Mouse (Mus musculus): ENCODE data around the gene Mipep. TPM values are rescaled to one million over a fixed set of nuclear protein-coding genes. Genes with fewer than 3 reads are reported as not detected.

Mipep gene
- 6.9 and 8.0 TPM in 2 replicates for polyA plus RNA-seq (2012; ENCODE audit: insufficient read depth, insufficient read length, missing spikeins)

DNA sequence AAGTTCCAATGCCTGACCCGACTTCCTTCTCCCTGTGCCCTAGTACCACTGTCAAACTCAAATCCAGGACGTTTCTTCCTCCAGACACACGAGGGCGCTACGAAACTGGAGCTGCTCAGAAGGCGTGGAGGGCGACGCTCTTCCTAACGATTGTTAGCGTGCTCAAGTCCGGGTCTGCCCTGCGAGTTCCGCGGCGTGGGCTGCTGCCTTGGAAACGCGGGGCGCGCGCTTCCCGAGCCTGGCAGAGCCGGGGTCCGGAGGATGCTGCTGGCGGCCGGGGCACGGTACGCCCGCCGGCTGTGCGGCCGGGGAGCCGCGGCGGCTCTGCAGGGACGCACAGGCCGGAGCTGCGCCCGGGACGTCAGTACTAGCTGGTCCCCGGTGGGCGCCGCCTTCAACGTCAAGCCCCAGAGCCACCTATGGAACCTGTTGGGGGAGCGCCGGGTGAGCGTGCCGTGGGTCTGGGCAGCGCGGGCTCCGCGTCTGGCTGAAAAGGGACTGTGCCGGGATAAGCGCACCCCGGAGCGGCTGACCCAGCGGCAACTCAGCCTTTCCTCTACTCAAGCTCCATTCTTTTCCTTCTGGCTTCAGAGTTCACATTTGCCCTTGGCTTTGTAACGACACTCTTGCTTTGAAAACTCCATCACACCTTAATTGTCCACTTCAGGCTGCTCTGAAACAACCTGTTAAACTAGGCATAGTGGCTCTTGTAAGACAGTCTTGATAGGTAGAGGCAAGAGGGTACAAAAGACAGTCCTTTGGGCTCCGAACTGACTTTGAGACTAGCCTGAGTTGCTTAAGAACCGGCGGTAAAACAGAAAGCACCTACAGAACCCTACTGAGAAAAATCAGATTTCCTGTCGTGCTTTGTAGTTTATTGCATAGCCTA is at the start of gene Mipep:
TSS of gene Mipep (plus strand) at position 147 of the 889 bp plus-strand sequence.
- Histone ChIP-seq H3K27ac (ENCODE audit: insufficient read depth, low read depth, low read length) (no peak within 1 kb of the TSS), H3K4me3 (ENCODE audit: insufficient read depth, low read length) (peak within 1 kb of the TSS; percentile 82), H3K4me1 (ENCODE audit: control insufficient read depth, insufficient read depth, low read length) (peaks cover 13% of the 10 kb centered on the region)
- TF ChIP-seq CTCF (IDR thresholded peaks at IDR 0.05; ENCODE audit: low read depth, low read length) (peak; percentile 61), POLR2A (IDR thresholded peaks at IDR 0.05; ENCODE audit: borderline replicate concordance, low read depth, low read length) (no peak)

DNA sequence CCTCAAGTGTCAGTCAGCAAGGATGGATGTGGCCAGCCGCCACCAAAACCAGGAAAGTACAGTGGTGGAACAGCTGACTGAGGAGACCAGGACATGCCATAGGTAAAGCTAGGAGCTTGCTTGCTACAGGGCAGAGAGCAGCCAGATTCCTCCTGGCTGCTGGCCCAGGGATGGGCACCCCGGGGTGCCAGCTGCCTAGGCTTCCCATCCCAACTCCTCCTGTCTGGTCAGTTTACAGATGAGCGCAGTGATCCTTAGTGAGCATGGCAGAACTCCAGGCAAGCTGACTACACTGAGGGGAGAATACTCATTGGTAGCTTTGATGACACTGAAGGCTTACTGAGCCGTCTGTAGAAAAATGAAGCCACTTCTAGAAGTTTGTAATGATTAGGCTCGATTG is 49.2 kb upstream of the Mipep start:
- Histone ChIP-seq H3K4me3 (ENCODE audit: insufficient read depth, low read length) (no peak overlapping the region), H3K27ac (ENCODE audit: insufficient read depth, low read depth, low read length) (peak overlapping the region; percentile 79), H3K4me1 (ENCODE audit: control insufficient read depth, insufficient read depth, low read length) (peaks cover 53% of the 10 kb centered on the region)
- TF ChIP-seq CTCF (IDR thresholded peaks at IDR 0.05; ENCODE audit: low read depth, low read length) = no peak
- no peak for TF ChIP-seq POLR2A (IDR thresholded peaks at IDR 0.05; ENCODE audit: borderline replicate concordance, low read depth, low read length)

- TF ChIP-seq POLR2A (IDR thresholded peaks at IDR 0.05; ENCODE audit: borderline replicate concordance, low read depth, low read length) = no peak
- no peak for TF ChIP-seq CTCF (IDR thresholded peaks at IDR 0.05; ENCODE audit: low read depth, low read length)
- H3K27ac ChIP-seq (ENCODE audit: insufficient read depth, low read depth, low read length) = peak overlapping the region; percentile 79
- H3K4me3 ChIP-seq (ENCODE audit: insufficient read depth, low read length) = peak overlapping the region; percentile 9
- peaks cover 61% of the 10 kb centered on the region for H3K4me1 ChIP-seq (ENCODE audit: control insufficient read depth, insufficient read depth, low read length)
Measured at GRCm38 (mm10) chr14:60735848-60736547, 48.4 kb upstream of the Mipep start.

GRCm38 (mm10) chr14:60736591-60737192 is 47.7 kb upstream of the Mipep start:
- Histone ChIP-seq H3K27ac (ENCODE audit: insufficient read depth, low read depth, low read length) (peak overlapping the region; percentile 98), H3K4me3 (ENCODE audit: insufficient read depth, low read length) (peak overlapping the region; percentile 9), H3K4me1 (ENCODE audit: control insufficient read depth, insufficient read depth, low read length) (peaks cover 63% of the 10 kb centered on the region)
- TF ChIP-seq CTCF (IDR thresholded peaks at IDR 0.05; ENCODE audit: low read depth, low read length) (no peak), POLR2A (IDR thresholded peaks at IDR 0.05; ENCODE audit: borderline replicate concordance, low read depth, low read length) (no peak)

- H3K4me3 ChIP-seq (ENCODE audit: insufficient read depth, low read length) = peak overlapping the region; percentile 22
- TF ChIP-seq POLR2A (IDR thresholded peaks at IDR 0.05; ENCODE audit: borderline replicate concordance, low read depth, low read length) = no peak
- no peak for TF ChIP-seq CTCF (IDR thresholded peaks at IDR 0.05; ENCODE audit: low read depth, low read length)
- H3K4me1 ChIP-seq (ENCODE audit: control insufficient read depth, insufficient read depth, low read length) = peaks cover 62% of the 10 kb centered on the region
- peak overlapping the region; percentile 98 for H3K27ac ChIP-seq (ENCODE audit: insufficient read depth, low read depth, low read length)
Measured at GRCm38 (mm10) chr14:60737202-60737611, 47.2 kb upstream of the Mipep start.

DNA sequence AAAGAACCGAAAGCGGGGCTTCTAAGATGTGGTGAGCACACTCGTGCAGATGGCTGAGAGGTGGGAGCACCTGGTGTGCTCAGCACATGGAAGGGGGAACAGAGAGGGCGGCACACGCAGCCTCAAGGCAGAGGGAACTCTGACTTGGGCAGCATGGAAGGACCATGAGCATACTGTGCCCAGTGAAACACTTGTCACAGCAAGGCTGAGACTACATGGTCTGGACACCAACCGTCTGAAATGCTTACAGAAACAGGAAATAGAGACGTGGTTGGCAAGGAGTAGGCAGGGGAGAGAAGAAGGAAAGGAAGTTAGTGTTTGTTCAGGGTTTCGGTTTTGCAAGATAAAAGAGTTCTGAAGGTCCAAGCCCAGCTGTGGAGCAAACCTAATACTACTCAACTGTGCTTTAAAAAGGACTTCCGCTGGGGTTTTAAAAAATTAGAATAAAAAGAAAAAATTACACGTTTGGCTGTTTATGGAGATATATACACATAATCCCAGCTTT is 45.9 kb upstream of the Mipep start:
- peak overlapping the region; percentile 45 for H3K4me3 ChIP-seq (ENCODE audit: insufficient read depth, low read length)
- no peak for TF ChIP-seq POLR2A (IDR thresholded peaks at IDR 0.05; ENCODE audit: borderline replicate concordance, low read depth, low read length)
- TF ChIP-seq CTCF (IDR thresholded peaks at IDR 0.05; ENCODE audit: low read depth, low read length) = no peak
- peaks cover 69% of the 10 kb centered on the region for H3K4me1 ChIP-seq (ENCODE audit: control insufficient read depth, insufficient read depth, low read length)
- peak overlapping the region; percentile 98 for H3K27ac ChIP-seq (ENCODE audit: insufficient read depth, low read depth, low read length)

DNA sequence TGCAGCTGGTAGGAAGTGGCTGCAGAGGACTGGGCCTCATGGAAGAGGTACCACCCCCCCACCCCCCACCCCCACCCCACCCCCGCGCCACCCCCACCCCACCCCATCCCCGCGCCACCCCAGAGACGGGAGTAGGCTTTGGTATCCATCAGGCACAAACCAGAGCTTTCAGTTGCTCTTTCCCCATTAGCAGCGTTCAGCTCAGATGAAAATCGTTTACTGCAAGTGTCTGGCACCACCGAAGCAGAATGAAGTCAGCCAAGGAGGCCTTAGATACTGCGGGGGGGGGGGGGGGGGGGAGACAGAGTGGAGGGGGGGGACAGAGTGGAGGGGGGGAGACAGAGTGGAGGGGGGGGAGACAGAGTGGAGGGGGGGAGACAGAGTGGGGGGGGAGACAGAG is 45.2 kb upstream of the Mipep start:
- TF ChIP-seq POLR2A (IDR thresholded peaks at IDR 0.05; ENCODE audit: borderline replicate concordance, low read depth, low read length) = no peak
- TF ChIP-seq CTCF (IDR thresholded peaks at IDR 0.05; ENCODE audit: low read depth, low read length) = no peak
- H3K4me3 ChIP-seq (ENCODE audit: insufficient read depth, low read length) = no peak overlapping the region
- peak overlapping the region; percentile 98 for H3K27ac ChIP-seq (ENCODE audit: insufficient read depth, low read depth, low read length)
- peaks cover 65% of the 10 kb centered on the region for H3K4me1 ChIP-seq (ENCODE audit: control insufficient read depth, insufficient read depth, low read length)

DNA sequence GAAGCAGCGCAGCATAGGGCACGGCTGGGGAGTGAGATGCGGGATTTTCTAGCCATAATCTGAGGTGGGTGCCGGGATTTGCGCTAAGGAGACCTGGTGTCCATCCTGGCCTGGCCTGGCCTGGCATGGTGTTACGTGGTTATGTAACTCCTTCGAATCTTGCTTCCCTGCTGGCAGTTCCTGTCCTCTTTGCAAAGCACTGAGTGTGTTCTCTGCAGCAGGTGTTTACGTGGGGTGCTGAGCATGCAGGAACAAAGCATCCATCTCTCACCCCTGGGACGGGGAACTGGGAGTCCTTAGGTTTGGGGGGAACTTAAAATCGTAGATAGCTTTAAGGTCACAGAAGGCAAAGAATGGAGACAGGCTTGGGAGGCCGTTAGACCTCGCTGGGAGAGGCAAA is 44.8 kb upstream of the Mipep start:
- Histone ChIP-seq H3K4me1 (ENCODE audit: control insufficient read depth, insufficient read depth, low read length) (peaks cover 68% of the 10 kb centered on the region), H3K27ac (ENCODE audit: insufficient read depth, low read depth, low read length) (peak overlapping the region; percentile 47), H3K4me3 (ENCODE audit: insufficient read depth, low read length) (no peak overlapping the region)
- TF ChIP-seq POLR2A (IDR thresholded peaks at IDR 0.05; ENCODE audit: borderline replicate concordance, low read depth, low read length) (no peak), CTCF (IDR thresholded peaks at IDR 0.05; ENCODE audit: low read depth, low read length) (no peak)

DNA sequence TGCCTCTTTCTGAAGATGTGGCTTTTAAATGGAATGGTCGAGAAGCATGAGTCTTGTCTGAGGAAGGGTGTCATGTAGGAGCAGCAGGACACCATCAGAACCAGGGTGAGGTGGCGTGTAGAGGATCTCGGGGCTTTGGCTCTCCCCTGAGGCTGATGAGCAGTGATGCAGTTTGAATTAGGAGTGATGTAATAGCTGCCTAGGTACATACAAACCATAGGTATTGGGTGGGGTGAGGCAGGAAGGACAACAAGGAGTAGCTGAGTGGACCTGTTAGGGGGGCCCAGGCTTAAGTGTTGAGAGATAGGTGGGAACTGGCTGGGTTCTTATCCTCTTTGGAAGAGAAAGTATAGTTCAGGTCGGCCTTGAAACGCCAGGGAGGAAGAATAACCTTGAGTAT is 43.9 kb upstream of the Mipep start:
- TF ChIP-seq CTCF (IDR thresholded peaks at IDR 0.05; ENCODE audit: low read depth, low read length) = no peak
- no peak for TF ChIP-seq POLR2A (IDR thresholded peaks at IDR 0.05; ENCODE audit: borderline replicate concordance, low read depth, low read length)
- Histone ChIP-seq H3K27ac (ENCODE audit: insufficient read depth, low read depth, low read length) (no peak overlapping the region), H3K4me1 (ENCODE audit: control insufficient read depth, insufficient read depth, low read length) (peaks cover 69% of the 10 kb centered on the region), H3K4me3 (ENCODE audit: insufficient read depth, low read length) (no peak overlapping the region)

Data from bone marrow macrophage, adult 2 months (primary cell).